Mouse (Mus musculus): ENCODE results near the gene Galntl6. TPM values are rescaled to one million over a fixed set of nuclear protein-coding genes. Genes with fewer than 3 reads are reported as not detected.

Gene Galntl6
- total and polyA plus RNA-seq, 3 experiments: not detected

- no peaks in the 10 kb centered on the region for H3K9me3 ChIP-seq (replicated peaks; ENCODE audit: low read length)
- H3K27ac ChIP-seq (ENCODE audit: insufficient read depth, low read depth): no peak overlapping the region
- H3K27me3 ChIP-seq (replicated peaks): no peaks in the 10 kb centered on the region
- H3K79me2 ChIP-seq (replicated peaks; ENCODE audit: control insufficient read depth, extremely low read depth, insufficient read depth, poor library complexity, severe bottlenecking): no peaks in the 10 kb centered on the region
- no peak overlapping the region for H3K9ac ChIP-seq (ENCODE audit: insufficient read depth, low read depth)
- H3K4me1 ChIP-seq (ENCODE audit: control insufficient read depth in 1 of 2, insufficient read depth in 2 of 2): no peaks in the 10 kb centered on the region
- dilution Hi-C loops (cut with MboI; ENCODE audit: extremely low pct_ligation_motif_present, extremely low pct_unique_long_range_greater_than_20kb, low sequenced_read_pairs): no loop called here
- in situ Hi-C loops (cut with MboI; ENCODE audit: low pct_ligation_motif_present, low pct_unique_long_range_greater_than_20kb, low sequenced_read_pairs): no loop called here
- TF ChIP-seq MAZ (IDR thresholded peaks at IDR 0.05; ENCODE audit: low read depth, low read length) (no peak), NRF1 (IDR thresholded peaks at IDR 0.05; ENCODE audit: low read depth, low read length) (no peak), ZC3H11A (IDR thresholded peaks at IDR 0.05; ENCODE audit: low read depth, low read length) (no peak), ZKSCAN1 (IDR thresholded peaks at IDR 0.05; ENCODE audit: borderline replicate concordance, low read depth, low read length) (no peak), TBP (conservative IDR thresholded peaks at IDR 0.05; ENCODE audit: low read depth, low read length) (no peak), ZMIZ1 (IDR thresholded peaks at IDR 0.05; ENCODE audit: low read depth, low read length) (no peak), PAX5 (IDR thresholded peaks at IDR 0.05; ENCODE audit: low read length) (no peak), JUND (conservative IDR thresholded peaks at IDR 0.05; ENCODE audit: low read depth, low read length) (no peak), EP300 (IDR thresholded peaks at IDR 0.05; ENCODE audit: low read length) (no peak), POLR2AphosphoS2 (IDR thresholded peaks at IDR 0.05; ENCODE audit: low read depth, low read length) (no peak), KAT2A (IDR thresholded peaks at IDR 0.05; ENCODE audit: insufficient replicate concordance, low read length) (no peak)
- DNase-seq (ENCODE audit: extremely low read depth): no peak
- H3K4me3 ChIP-seq (replicated peaks in 1 of 3; ENCODE audit: low read depth in 2 of 3, low read length in 2 of 3, poor library complexity in 1 of 3): no peak overlapping the region
- no peak overlapping the region for H3K4me2 ChIP-seq (ENCODE audit: insufficient read depth, low read depth, poor library complexity, severe bottlenecking)
- no peaks in the 10 kb centered on the region for H3K36me3 ChIP-seq (replicated peaks in 1 of 2; ENCODE audit: control insufficient read depth in 1 of 2, insufficient read depth in 1 of 2, low read length in 1 of 2)
Observed at GRCm38 (mm10) chr8:57754066-57754465, 1158.4 kb downstream of the Galntl6 start.

GRCm38 (mm10) chr8:57743636-57744035, 1168.8 kb downstream of the Galntl6 start:
- no peaks in the 10 kb centered on the region for H3K9me3 ChIP-seq (replicated peaks; ENCODE audit: low read length)
- no peak for TF ChIP-seq GABPA (IDR thresholded peaks at IDR 0.05; ENCODE audit: insufficient replicate concordance, low read depth, low read length)
- no peak for TF ChIP-seq ZC3H11A (IDR thresholded peaks at IDR 0.05; ENCODE audit: low read depth, low read length)
- no peak for TF ChIP-seq MEF2A (IDR thresholded peaks at IDR 0.05; ENCODE audit: borderline replicate concordance, low read depth, low read length)
- TF ChIP-seq CHD2 (IDR thresholded peaks at IDR 0.05; ENCODE audit: low read length): no peak
- TF ChIP-seq TCF12 (IDR thresholded peaks at IDR 0.05; ENCODE audit: low read depth, low read length): no peak
- TF ChIP-seq CTCF (conservative IDR thresholded peaks at IDR 0.05 in 1 of 2, IDR thresholded peaks at IDR 0.05 in 1 of 2; ENCODE audit: low read depth in 2 of 2, low read length in 2 of 2): no peak
- TF ChIP-seq IRF4 (IDR thresholded peaks at IDR 0.05; ENCODE audit: low read depth, low read length): no peak
- no peak for TF ChIP-seq MAFK (IDR thresholded peaks at IDR 0.05; ENCODE audit: insufficient replicate concordance, low read length)
- no peak for TF ChIP-seq ETS1 (conservative IDR thresholded peaks at IDR 0.05; ENCODE audit: low read depth, low read length)
- no peak for TF ChIP-seq POLR2A (IDR thresholded peaks at IDR 0.05; ENCODE audit: low read depth, low read length)
- TF ChIP-seq JUND (conservative IDR thresholded peaks at IDR 0.05; ENCODE audit: low read depth, low read length): no peak
- no peak for TF ChIP-seq ELF1 (IDR thresholded peaks at IDR 0.05; ENCODE audit: low read depth, low read length)
- no peak for TF ChIP-seq EP300 (IDR thresholded peaks at IDR 0.05; ENCODE audit: low read length)
- TF ChIP-seq ZKSCAN1 (IDR thresholded peaks at IDR 0.05; ENCODE audit: borderline replicate concordance, low read depth, low read length): no peak
- no peak for TF ChIP-seq E2F4 (IDR thresholded peaks at IDR 0.05; ENCODE audit: insufficient replicate concordance, low read depth, low read length)
- no peak for TF ChIP-seq RCOR1 (conservative IDR thresholded peaks at IDR 0.05; ENCODE audit: low read depth, low read length)
- no peak for TF ChIP-seq MAZ (IDR thresholded peaks at IDR 0.05; ENCODE audit: low read depth, low read length)
- peaks cover 0 to 6% of the 10 kb centered on the region in 2 experiments; a peak in 3 of 4 replicates for H3K4me1 ChIP-seq (ENCODE audit: control insufficient read depth in 1 of 2, insufficient read depth in 2 of 2)
- no peak overlapping the region for H3K4me2 ChIP-seq (ENCODE audit: insufficient read depth, low read depth, poor library complexity, severe bottlenecking)
- H3K4me3 ChIP-seq (replicated peaks in 1 of 3; ENCODE audit: low read depth in 2 of 3, low read length in 2 of 3, poor library complexity in 1 of 3): no peak overlapping the region
- no peaks in the 10 kb centered on the region for H3K27me3 ChIP-seq (replicated peaks)
- DNase-seq (ENCODE audit: extremely low read depth): no peak
- no peak overlapping the region for H3K27ac ChIP-seq (ENCODE audit: insufficient read depth, low read depth)
- H3K36me3 ChIP-seq (replicated peaks in 1 of 2; ENCODE audit: control insufficient read depth in 1 of 2, insufficient read depth in 1 of 2, low read length in 1 of 2): no peaks in the 10 kb centered on the region
- no peaks in the 10 kb centered on the region for H3K79me2 ChIP-seq (replicated peaks; ENCODE audit: control insufficient read depth, extremely low read depth, insufficient read depth, poor library complexity, severe bottlenecking)
- in situ Hi-C loops (cut with MboI; ENCODE audit: low pct_ligation_motif_present, low pct_unique_long_range_greater_than_20kb, low sequenced_read_pairs) (no loop called here), dilution Hi-C loops (cut with MboI; ENCODE audit: extremely low pct_ligation_motif_present, extremely low pct_unique_long_range_greater_than_20kb, low sequenced_read_pairs) (no loop called here)
- H3K9ac ChIP-seq (ENCODE audit: insufficient read depth, low read depth): no peak overlapping the region

All from CH12.LX (cell line).